Mouse (Mus musculus): Measurements from ENCODE around the gene Ubox5. TPM values are rescaled to one million over a fixed set of nuclear protein-coding genes. Genes with fewer than 3 reads are reported as not detected.

Gene Ubox5
- polyA plus RNA-seq, 1 experiment from 2014 or later: 2.6 TPM

DNA sequence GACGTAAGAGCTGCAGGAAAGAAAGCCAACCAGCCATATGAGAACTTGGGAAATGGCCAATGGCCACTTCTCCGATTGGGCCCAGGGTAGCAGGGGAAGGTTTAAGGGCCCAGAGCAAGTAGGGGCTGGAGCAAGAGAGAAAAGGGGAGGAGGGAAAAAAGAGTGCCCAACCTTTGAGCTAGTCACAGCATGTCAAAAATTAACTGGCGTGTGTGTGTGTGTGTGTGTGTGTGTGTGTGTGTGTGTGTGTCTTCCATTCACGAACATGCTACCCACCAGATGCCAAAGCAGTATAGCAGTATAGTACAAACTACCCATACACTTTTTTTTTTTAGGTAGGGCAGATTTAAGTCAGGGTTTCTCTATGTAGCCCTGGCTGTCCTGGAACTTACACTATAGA, 60.9 kb downstream of the Ubox5 start:
- WGBS (ENCODE audit: insufficient replicate concordance): 65% methylated on average over 4 of the region's 4 CpGs
- Histone ChIP-seq H3K4me1 (ENCODE audit: insufficient read depth) (peaks cover 11% of the 10 kb centered on the region), H3K9ac (replicated peaks) (no peak overlapping the region), H3K9me3 (ENCODE audit: low read length) (no peaks in the 10 kb centered on the region), H3K4me3 (ENCODE audit: low read depth, low read length) (no peak overlapping the region), H3K4me2 (ENCODE audit: low read depth, low read length) (no peak overlapping the region), H3K36me3 (replicated peaks; ENCODE audit: insufficient read depth, low read length) (peaks cover 7% of the 10 kb centered on the region), H3K27me3 (ENCODE audit: insufficient read depth, low read length) (no peaks in the 10 kb centered on the region), H3K27ac (ENCODE audit: low read depth) (no peak overlapping the region)
- no peak for DNase-seq
- no peak for TF ChIP-seq EP300 (IDR thresholded peaks at IDR 0.05; ENCODE audit: low read depth)
- TF ChIP-seq CTCF (IDR thresholded peaks at IDR 0.05; ENCODE audit: low read depth): no peak
- peak; percentile 42; the same call in 1 of the 2 replicates for ATAC-seq

DNA sequence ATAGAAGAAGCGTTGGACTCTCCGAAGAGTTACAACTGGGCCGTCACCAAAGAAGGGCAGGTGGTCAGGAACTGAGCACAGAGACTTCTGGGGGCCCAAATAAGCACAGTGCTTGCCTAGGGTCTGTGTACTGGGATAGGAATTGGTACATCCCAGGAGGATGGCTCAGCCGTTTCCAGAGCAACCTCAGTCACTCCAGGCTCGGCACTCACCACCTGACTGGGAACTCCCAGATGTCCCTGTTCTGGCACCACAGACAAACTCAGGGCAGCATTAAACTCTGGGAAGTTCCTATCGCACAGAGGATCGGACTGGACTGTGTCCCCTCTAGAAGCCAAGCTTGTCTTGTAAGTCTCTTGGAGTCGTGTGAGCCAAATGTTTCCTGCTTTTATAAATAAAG, 64.9 kb downstream of the Ubox5 start:
- Histone ChIP-seq H3K4me2 (ENCODE audit: low read depth, low read length) (peak overlapping the region; percentile 76; the same call in 1 of the 2 replicates), H3K27me3 (ENCODE audit: insufficient read depth, low read length) (no peaks in the 10 kb centered on the region), H3K36me3 (replicated peaks; ENCODE audit: insufficient read depth, low read length) (peaks cover 7% of the 10 kb centered on the region), H3K9me3 (ENCODE audit: low read length) (no peaks in the 10 kb centered on the region), H3K27ac (ENCODE audit: low read depth) (no peak overlapping the region), H3K4me3 (ENCODE audit: low read depth, low read length) (no peak overlapping the region), H3K4me1 (ENCODE audit: insufficient read depth) (peaks cover 19% of the 10 kb centered on the region), H3K9ac (replicated peaks) (no peak overlapping the region)
- no peak for TF ChIP-seq CTCF (IDR thresholded peaks at IDR 0.05; ENCODE audit: low read depth)
- no peak for TF ChIP-seq EP300 (IDR thresholded peaks at IDR 0.05; ENCODE audit: low read depth)
- 91% methylated on average over 8 of the region's 8 CpGs for WGBS (ENCODE audit: insufficient replicate concordance)
- no peak for ATAC-seq
- DNase-seq: no peak

DNA sequence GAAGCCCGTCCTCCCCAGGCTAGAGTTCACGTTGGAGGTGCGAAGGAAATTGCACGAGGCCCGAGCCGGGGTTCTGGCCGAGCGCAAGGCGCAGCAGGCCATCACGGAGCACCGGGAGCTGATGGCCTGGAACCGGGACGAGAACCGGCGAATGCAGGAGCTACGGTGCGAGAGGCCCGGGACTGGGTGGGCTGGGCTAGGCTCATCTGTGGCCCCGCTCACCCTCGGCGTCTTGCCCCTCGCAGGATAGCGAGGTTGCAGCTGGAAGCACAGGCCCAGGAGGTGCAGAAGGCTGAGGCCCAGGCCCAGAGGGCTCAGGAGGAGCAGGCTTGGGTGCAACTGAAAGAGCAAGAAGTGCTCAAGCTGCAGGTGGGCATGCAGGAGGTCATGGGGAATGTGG, 65.8 kb downstream of the Ubox5 start:
- 1% methylated on average over 23 of the region's 23 CpGs for WGBS (ENCODE audit: insufficient replicate concordance)
- Histone ChIP-seq H3K27me3 (ENCODE audit: insufficient read depth, low read length) (no peaks in the 10 kb centered on the region), H3K4me1 (ENCODE audit: insufficient read depth) (peaks cover 19% of the 10 kb centered on the region), H3K9ac (replicated peaks) (peak overlapping the region; percentile 88), H3K4me2 (ENCODE audit: low read depth, low read length) (peak overlapping the region; percentile 76), H3K27ac (ENCODE audit: low read depth) (peak overlapping the region; percentile 51; the same call in 1 of the 2 replicates), H3K36me3 (replicated peaks; ENCODE audit: insufficient read depth, low read length) (peaks cover 7% of the 10 kb centered on the region), H3K4me3 (ENCODE audit: low read depth, low read length) (peak overlapping the region; percentile 92), H3K9me3 (ENCODE audit: low read length) (no peaks in the 10 kb centered on the region)
- no peak for DNase-seq
- peak; percentile 23; the same call in 1 of the 2 replicates for ATAC-seq
- no peak for TF ChIP-seq CTCF (IDR thresholded peaks at IDR 0.05; ENCODE audit: low read depth)
- no peak for TF ChIP-seq EP300 (IDR thresholded peaks at IDR 0.05; ENCODE audit: low read depth)

- under 1% methylated on average over 52 of the region's 61 CpGs for WGBS (ENCODE audit: insufficient replicate concordance)
- ATAC-seq: peak; percentile 99
Observed at GRCm38 (mm10) chr2:130563212-130564055, 66.4 kb downstream of the Ubox5 start, which contains the start of gene Mrps26. Mrps26 (plus strand) TSS chr2:130563742.

GRCm38 (mm10) chr2:130558015-130558414, 71.8 kb downstream of the Ubox5 start:
- no peak for ATAC-seq

More at GRCm38 (mm10) chr2:130563212-130564055, 66.4 kb downstream of the Ubox5 start, which contains the start of gene Mrps26:
- no peak for TF ChIP-seq EP300 (IDR thresholded peaks at IDR 0.05; ENCODE audit: low read depth)
- TF ChIP-seq CTCF (IDR thresholded peaks at IDR 0.05; ENCODE audit: low read depth): peak; percentile 55
- peak within 1 kb of the TSS; percentile 88 for H3K9ac ChIP-seq (replicated peaks)
- H3K4me3 ChIP-seq (ENCODE audit: low read depth, low read length): peak within 1 kb of the TSS; percentile 92
- H3K4me2 ChIP-seq (ENCODE audit: low read depth, low read length): peak within 1 kb of the TSS; percentile 76
- no peaks in the 10 kb centered on the region for H3K27me3 ChIP-seq (ENCODE audit: insufficient read depth, low read length)
- peaks cover 7% of the 10 kb centered on the region for H3K36me3 ChIP-seq (replicated peaks; ENCODE audit: insufficient read depth, low read length)
- H3K4me1 ChIP-seq (ENCODE audit: insufficient read depth): peaks cover 19% of the 10 kb centered on the region
- peak within 1 kb of the TSS; percentile 66 for H3K27ac ChIP-seq (ENCODE audit: low read depth)
- H3K9me3 ChIP-seq (ENCODE audit: low read length): no peaks in the 10 kb centered on the region
- peak; percentile 90 for DNase-seq

DNA sequence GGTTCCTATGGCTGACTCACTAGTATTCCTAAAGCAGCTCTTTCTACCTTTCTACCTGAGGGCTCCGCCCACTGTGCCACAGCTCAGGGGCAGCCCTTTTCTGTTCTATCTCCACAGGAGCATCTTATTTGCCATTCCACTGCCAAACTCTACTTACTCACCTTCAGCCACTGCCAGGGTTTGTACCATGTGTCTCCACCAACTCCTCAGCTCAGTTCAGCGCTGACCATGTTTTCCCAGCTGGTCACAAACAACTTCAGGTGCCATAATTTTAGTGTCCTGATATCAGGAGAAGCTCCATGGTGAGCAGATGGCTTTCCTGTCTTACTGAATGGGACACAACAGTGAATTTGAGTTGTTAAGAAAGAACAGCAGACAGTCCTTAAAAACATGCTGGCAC, 72.4 kb downstream of the Ubox5 start:
- H3K36me3 ChIP-seq (replicated peaks; ENCODE audit: insufficient read depth, low read length): peaks cover 20% of the 10 kb centered on the region; the same call in 1 of the 2 replicates
- DNase-seq (no peak), ATAC-seq (no peak)
- no peak overlapping the region for H3K27ac ChIP-seq (ENCODE audit: low read depth)
- no peak overlapping the region for H3K4me2 ChIP-seq (ENCODE audit: low read depth, low read length)
- H3K27me3 ChIP-seq (ENCODE audit: insufficient read depth, low read length): no peaks in the 10 kb centered on the region
- TF ChIP-seq CTCF (IDR thresholded peaks at IDR 0.05; ENCODE audit: low read depth): no peak
- TF ChIP-seq EP300 (IDR thresholded peaks at IDR 0.05; ENCODE audit: low read depth): no peak
- no peaks in the 10 kb centered on the region for H3K9me3 ChIP-seq (ENCODE audit: low read length)
- 91% methylated on average over 2 of the region's 2 CpGs for WGBS (ENCODE audit: insufficient replicate concordance)
- H3K9ac ChIP-seq (replicated peaks): no peak overlapping the region
- H3K4me3 ChIP-seq (ENCODE audit: low read depth, low read length): no peak overlapping the region
- H3K4me1 ChIP-seq (ENCODE audit: insufficient read depth): no peaks in the 10 kb centered on the region

More at GRCm38 (mm10) chr2:130558015-130558414, 71.8 kb downstream of the Ubox5 start:
- Histone ChIP-seq H3K36me3 (replicated peaks; ENCODE audit: insufficient read depth, low read length) (peaks cover 15% of the 10 kb centered on the region; the same call in 1 of the 2 replicates), H3K27ac (ENCODE audit: low read depth) (no peak overlapping the region), H3K9me3 (ENCODE audit: low read length) (no peaks in the 10 kb centered on the region), H3K4me2 (ENCODE audit: low read depth, low read length) (no peak overlapping the region), H3K27me3 (ENCODE audit: insufficient read depth, low read length) (no peaks in the 10 kb centered on the region), H3K9ac (replicated peaks) (no peak overlapping the region), H3K4me1 (ENCODE audit: insufficient read depth) (peaks cover 5% of the 10 kb centered on the region), H3K4me3 (ENCODE audit: low read depth, low read length) (no peak overlapping the region)
- no peak for TF ChIP-seq EP300 (IDR thresholded peaks at IDR 0.05; ENCODE audit: low read depth)
- peak; percentile 43 for TF ChIP-seq CTCF (IDR thresholded peaks at IDR 0.05; ENCODE audit: low read depth)
- no peak for DNase-seq
- whole genome bisulfite sequencing (ENCODE audit: insufficient replicate concordance): 65% methylated on average over 2 of the region's 2 CpGs

Data from liver, postnatal 0 days (tissue).